Mouse (Mus musculus): ENCODE data around the gene Cep41.
A peak's percentile ranks its signal among the peaks of the same experiment; 100 is the strongest.

Cep41 gene

GRCm38 (mm10) chr6:30693350-30693991 lies at the start of gene Cep41:
Gene Cep41, minus strand, starts transcription at chr6:30693749.
- DNase-seq (ENCODE audit: low spot score): peak; percentile 98

- DNase-seq (ENCODE audit: low spot score): peak; percentile 67
Observed at GRCm38 (mm10) chr6:30739177-30739747, 45.7 kb upstream of the Cep41 start.

GRCm38 (mm10) chr6:30738464-30739006 lies 45.0 kb upstream of the Cep41 start:
- DNase-seq (ENCODE audit: low spot score): no peak

GRCm38 (mm10) chr6:30737548-30738463 lies 44.3 kb upstream of the Cep41 start:
- peak; percentile 82 for DNase-seq (ENCODE audit: low spot score)

- peak; percentile 88 for DNase-seq (ENCODE audit: low spot score)
Observed at GRCm38 (mm10) chr6:30736864-30737547, 43.5 kb upstream of the Cep41 start.

- peak; percentile 83 for DNase-seq (ENCODE audit: low spot score)
Observed at GRCm38 (mm10) chr6:30736372-30736762, 42.8 kb upstream of the Cep41 start.

- peak; percentile 64 for DNase-seq (ENCODE audit: low spot score)
Observed at GRCm38 (mm10) chr6:30735728-30736371, 42.3 kb upstream of the Cep41 start.

GRCm38 (mm10) chr6:30734988-30735727 lies 41.6 kb upstream of the Cep41 start:
- DNase-seq (ENCODE audit: low spot score): no peak

GRCm38 (mm10) chr6:30734465-30734864 lies 40.9 kb upstream of the Cep41 start:
- DNase-seq (ENCODE audit: low spot score): no peak

GRCm38 (mm10) chr6:30732571-30733130 lies 39.1 kb upstream of the Cep41 start:
- DNase-seq (ENCODE audit: low spot score): no peak

- DNase-seq (ENCODE audit: low spot score): no peak
Observed at GRCm38 (mm10) chr6:30730301-30730971, 36.9 kb upstream of the Cep41 start.

GRCm38 (mm10) chr6:30723331-30723730 lies 29.8 kb upstream of the Cep41 start, which contains the start of gene Mest:
Gene Mest, plus strand, starts transcription at chr6:30723547.
- no peak for DNase-seq (ENCODE audit: low spot score)

GRCm38 (mm10) chr6:30722385-30723164 lies 29.0 kb upstream of the Cep41 start:
- no peak for DNase-seq (ENCODE audit: low spot score)

GRCm38 (mm10) chr6:30716796-30717195 lies 23.2 kb upstream of the Cep41 start:
- no peak for DNase-seq (ENCODE audit: low spot score)

- no peak for DNase-seq (ENCODE audit: low spot score)
Observed at GRCm38 (mm10) chr6:30714891-30715471, 21.4 kb upstream of the Cep41 start.

- no peak for DNase-seq (ENCODE audit: low spot score)
Observed at GRCm38 (mm10) chr6:30713896-30714295, 20.3 kb upstream of the Cep41 start.

GRCm38 (mm10) chr6:30713455-30713854 lies 19.9 kb upstream of the Cep41 start:
- no peak for DNase-seq (ENCODE audit: low spot score)

- DNase-seq (ENCODE audit: low spot score): no peak
Observed at GRCm38 (mm10) chr6:30712484-30712883, 18.9 kb upstream of the Cep41 start.

- no peak for DNase-seq (ENCODE audit: low spot score)
Observed at GRCm38 (mm10) chr6:30711365-30711763, 17.8 kb upstream of the Cep41 start.
